Mouse (Mus musculus): Measurements from ENCODE around the gene Aacs.
A peak's percentile ranks its signal among the peaks of the same experiment; 100 is the strongest.
"Not testable (repeated sequence)": the region's sequence is repeated elsewhere in the genome, so short reads cannot be mapped to it uniquely, and the experiment has no call there.

Aacs gene

DNA sequence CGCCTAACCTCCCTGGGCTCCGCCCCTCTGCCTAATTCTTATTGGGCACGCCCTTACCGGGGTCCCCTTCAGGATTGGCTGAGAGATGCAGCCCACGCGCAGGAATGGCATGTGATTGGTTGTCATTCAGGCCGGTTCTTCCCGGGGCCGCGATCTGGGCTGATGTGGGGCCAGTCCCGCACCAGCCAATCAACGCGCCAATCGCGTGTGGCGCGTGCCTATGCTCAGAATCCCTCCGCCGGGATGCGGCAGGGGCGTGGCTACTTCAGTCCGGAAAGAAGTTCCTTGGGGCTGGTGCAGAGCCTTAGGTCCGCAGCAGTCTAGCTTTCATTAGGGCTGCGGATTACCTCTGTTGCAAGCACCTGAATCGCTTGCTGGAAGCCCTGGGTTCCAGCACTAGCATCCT lies 9.9 kb upstream of the Aacs start:
- DNase-seq (ENCODE audit: low spot score) = peak; percentile 96

DNA sequence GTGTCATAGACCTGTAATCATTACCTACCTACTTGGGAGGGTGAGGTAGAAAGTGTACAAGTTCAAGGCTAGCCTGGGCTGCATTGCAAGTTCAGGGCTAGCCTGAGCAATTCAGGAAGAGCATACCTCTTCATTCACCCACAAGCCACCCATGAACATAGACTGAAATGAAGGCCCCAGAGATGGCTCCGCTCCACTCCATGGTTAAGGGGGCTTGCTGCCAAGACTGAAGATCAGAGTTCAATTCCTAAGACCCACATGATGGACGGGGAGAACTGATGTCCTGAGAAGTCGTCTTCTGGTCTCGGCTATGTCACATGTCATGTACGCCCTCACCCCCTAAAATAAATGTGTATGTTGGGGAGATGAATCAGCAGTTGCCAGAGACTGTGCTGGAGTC lies 9.1 kb upstream of the Aacs start:
- DNase-seq (ENCODE audit: low spot score) = no peak

DNA sequence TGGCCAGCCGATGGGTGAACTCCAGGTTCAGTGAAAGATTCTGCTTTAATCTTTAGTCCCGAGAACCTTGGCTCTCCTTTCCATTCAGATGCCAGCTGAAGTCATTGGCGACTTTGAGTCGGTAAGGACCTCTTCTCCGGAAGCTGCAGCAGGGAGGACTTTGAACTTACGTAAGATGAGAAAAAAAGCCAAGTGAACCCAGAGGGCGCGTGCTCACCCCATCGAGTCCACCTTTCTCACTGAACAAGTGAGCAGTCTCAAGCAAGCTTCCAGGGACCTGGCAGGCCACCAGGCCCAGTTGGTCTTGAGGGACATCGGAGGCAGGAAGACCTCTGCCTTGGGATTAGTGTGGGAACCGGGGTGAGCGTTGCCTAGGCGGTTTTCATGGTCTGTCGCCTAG lies 8.4 kb upstream of the Aacs start:
- no peak for DNase-seq (ENCODE audit: low spot score)

DNA sequence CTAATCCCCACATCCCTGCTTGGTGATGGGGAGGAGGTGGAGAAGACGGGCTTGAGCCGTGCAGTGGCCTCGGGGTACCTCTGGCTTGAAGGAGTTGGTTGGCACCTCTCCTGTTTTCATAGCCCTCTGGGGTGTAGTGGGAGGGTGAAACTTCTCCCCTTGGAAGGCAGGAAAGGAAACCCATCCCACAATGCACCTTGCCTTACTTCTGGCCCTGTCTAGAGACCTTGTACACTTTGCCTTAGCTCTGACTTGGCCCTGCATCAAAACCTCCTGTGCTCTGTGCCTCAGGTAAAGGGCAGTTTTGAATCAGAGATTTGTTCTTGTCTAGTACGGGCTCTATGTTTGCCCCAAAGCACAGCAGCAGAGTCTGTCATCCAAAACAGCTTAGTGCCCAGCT lies 4.9 kb upstream of the Aacs start:
- no peak for DNase-seq (ENCODE audit: low spot score)

DNA sequence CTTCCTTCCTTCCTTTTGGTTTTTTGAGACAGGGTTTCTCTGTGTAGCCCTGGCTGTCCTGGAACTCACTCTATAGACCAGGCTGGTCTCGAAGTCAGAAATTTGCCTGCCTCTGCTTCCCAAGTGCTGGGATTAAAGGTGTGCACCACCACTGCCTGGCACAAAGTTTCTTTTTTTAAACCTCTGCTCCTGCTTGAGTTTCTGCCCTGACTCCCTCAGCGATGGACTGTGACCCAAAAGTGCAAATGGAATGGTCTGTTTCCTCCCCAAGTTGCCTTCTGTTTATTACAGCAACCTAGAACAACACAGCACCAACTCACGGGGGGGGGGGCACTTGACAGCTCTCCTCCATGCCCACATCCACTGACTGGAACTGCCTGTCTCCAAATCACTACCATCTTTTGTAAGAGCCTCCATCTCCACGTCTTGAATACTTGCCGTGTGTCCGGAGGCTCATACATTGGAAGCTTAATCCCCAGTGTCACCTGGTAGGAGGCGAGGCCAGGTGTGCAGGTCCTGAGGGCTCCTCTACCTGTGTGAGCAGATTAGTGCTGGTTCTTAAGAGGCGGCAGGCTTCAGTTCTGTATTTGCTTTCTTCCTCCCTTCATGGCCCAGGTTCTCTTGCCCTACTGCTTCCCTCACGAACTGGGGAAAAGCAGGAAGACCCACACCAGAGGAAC lies 2.7 kb upstream of the Aacs start:
- DNase-seq (ENCODE audit: low spot score) = no peak

DNA sequence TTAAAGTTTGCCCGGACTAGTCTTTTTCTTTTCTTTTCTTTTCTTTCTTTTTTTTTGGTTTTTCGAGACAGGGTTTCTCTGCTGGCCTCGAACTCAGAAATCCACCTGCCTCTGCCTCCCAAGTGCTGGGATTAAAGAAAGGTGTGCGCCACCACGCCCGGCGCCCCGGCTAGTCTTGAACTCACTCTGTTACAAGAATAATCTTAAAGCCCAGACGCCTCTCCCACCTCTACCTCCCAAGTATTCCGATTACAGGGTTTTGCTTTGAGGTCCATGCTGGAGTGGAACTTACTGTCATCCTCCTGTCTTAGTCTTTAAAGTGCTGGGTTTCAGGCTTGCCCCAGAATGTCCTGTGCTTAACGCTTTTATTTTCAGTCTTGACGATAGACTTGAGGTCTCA lies 584 bp upstream of the Aacs start:
- no peak for DNase-seq (ENCODE audit: low spot score)

DNA sequence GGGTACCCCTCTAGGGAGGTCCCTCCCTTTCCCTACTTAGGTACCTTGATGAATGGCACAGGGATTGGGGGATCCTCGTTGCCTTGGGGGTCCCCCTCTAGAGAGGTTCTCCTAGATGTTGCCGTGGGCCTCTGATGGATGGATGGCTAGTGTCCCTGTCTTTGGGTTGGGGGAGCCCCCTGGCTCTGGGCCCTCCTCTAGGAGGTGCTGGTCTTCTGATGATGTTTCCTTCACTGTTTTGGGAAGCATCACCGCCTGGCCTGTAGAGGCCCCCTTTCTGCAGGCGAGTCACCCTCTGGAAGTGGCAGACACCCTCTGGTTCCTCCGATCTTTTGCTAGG lies 642 bp downstream of the Aacs start:
- peak; percentile 50 for DNase-seq (ENCODE audit: low spot score)

DNA sequence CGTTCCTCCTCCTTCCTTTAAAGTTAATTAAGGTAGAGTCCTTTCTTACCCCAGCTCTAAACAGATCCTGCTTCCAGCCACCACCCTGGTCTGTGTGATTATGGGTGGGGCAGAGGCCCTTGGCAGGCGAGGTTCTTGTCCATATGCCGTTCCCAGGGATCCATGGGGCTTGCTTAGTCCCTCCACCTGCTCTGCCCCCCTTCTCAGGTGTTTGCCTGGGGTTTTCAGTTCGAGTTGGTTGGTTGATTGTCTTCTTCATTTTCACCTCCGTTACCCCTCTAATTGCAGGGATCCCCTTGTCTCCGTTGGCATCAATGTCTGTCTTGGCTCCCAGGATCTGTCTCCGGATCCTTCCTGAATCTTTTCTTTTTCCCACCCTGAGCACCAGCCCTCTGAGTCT lies 1.2 kb downstream of the Aacs start:
- DNase-seq (ENCODE audit: low spot score) = no peak

DNA sequence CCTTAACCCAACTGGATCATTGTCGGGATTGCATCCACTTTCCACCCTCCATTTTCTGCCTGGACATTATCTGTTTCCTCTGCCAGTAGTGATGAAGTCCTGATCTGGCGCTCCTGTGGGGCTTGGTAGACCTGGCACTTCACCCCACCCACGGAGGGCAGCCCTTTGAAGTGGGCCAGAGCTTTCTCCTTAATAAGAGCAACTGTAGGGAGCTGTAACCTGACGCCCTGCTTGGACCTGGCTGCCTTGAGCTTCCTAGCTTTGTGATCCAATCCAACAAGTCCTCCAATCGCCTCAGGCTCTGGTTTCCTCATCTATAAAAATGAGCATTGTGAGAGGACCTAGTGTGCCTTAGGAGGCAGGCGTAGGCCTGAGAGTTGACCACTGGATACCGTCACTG lies 1.9 kb downstream of the Aacs start:
- no peak for DNase-seq (ENCODE audit: low spot score)

DNA sequence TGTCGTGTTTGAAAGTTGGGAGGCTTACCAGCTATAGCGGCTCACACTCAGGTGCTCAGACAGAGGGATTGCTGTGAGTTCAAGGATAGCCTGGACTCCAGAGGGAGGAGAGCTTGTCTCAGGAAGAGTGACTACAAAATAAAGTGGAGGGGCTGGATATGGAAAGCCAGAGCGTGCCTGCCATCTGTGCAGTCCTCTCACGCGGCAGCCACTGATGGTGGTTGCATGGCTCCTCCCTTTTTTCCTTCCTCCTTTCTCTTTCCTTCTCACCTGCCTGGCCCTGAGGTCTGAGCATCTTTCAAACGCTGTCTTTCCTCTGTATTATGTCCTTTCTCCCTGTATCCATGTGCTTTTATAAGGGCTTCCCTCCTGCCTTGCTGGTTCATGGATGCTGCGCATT lies 2.4 kb downstream of the Aacs start:
- no peak for DNase-seq (ENCODE audit: low spot score)

DNA sequence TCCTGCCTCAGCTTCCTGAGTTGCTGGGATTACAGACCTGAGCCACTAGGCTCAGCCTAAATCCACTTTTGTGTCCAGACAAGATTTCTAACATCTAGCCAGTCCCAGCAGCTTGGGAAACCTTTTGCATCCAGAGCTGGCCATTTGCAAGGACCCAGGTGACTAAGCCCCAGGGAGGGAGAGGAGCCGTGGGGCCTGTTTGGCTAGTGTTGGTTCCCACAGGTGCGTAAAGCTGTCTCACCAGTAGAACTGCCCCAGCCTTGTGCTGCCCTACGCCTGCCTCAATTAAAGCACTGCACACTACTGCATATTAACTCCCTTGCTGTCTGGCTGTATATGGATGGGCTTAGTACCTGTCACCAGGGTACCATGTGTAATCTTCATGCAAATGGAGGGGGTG lies 3.8 kb downstream of the Aacs start:
- DNase-seq (ENCODE audit: low spot score) = no peak

DNA sequence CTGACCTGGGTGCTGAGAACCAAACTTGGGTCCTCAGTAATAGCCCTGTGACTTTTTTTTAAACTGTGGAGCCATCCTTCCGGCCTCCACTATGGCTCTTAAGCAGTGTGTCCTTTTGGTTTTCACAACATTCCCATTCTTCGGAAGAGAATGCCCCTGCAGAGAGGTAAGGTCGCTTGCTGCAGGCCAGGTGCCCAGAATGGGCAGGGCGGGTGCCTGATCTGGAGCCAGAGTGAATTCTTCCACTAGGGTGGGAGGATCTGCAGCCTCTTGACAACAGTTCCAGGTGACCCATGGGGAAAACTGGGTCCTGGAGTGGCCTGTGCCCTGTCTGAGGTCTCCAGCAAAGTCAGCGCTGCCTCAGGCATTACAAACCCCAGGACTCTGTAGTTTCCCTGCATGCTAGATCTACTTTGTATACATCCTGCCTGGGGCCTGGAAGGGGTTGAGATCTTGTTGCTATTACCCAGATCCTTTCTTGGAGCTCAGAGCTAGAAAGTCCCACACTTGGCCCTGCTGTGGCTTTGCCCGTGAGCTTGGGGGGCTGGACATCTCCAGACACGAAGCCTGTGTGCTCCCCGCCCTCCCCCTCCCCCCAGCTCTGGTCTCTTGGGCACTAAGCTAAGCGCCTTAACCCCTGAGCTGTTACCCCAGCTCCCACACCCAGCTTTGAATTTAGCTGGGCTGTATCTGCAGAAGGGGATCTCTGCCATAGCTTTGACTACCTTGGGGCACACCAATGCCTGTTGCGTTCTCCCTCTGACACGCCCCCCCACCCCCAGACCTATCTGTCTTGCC lies 5.0 kb downstream of the Aacs start:
- no peak for DNase-seq (ENCODE audit: low spot score)

DNA sequence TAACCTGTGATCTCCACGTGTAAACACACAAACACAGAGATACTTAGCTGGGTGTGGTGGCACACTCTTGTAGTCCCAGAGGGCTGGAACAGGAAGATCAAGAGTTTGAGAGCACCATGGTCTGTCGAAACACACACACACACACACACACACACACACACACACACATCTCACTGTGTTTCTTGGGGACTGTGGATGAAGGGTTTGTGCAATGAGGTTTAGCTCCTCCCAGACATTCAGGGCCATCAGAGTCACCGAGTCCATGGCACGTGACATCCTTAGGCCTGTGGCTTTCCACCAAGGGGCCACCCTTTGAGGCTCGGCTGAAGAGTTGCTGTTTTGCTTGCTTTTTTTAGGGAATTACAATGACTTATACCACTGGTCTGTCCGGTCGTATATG lies 6.9 kb downstream of the Aacs start:
- no peak for DNase-seq (ENCODE audit: low spot score)

DNA sequence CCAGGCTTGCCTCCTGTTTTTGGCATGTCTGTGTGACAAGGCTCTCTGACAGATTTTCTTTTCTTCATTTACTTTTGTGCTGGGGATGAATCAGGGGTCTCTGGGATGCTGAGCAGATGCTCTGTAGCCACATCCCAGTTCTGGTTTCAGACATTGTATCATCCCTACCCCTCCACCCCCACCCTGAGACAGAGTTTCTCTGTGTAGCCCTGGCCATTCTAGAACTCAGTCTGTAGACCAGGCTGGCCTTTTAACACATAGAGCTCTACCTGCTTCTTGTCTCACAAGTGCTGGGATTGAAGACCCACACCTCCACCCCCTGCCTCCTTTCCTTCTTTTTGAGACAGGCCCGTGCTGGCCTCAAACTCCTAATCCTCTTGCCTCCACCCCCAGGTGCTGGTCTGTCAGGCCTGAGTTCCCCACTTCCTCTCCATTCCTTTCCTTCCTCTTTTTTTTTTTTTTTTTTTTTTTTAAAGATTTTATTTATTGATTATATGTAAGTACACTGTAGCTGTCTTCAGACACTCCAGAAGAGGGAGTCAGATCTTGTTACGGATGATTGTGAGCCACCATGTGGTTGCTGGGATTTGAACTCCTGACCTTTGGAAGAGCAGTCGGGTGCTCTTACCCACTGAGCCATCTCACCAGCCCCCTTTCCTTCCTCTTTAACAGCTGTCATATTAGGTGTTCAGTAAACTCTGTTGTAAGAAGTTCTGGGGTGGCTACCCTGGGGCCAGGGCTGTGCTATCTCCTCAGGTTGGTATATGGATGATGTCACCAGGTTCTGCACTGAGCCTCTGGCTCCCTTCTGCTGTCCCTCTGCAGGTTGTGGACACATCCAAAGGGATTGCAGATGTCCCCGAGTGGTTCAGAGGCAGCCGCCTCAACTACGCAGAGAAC lies 8.3 kb downstream of the Aacs start:
- no peak for DNase-seq (ENCODE audit: low spot score)

DNA sequence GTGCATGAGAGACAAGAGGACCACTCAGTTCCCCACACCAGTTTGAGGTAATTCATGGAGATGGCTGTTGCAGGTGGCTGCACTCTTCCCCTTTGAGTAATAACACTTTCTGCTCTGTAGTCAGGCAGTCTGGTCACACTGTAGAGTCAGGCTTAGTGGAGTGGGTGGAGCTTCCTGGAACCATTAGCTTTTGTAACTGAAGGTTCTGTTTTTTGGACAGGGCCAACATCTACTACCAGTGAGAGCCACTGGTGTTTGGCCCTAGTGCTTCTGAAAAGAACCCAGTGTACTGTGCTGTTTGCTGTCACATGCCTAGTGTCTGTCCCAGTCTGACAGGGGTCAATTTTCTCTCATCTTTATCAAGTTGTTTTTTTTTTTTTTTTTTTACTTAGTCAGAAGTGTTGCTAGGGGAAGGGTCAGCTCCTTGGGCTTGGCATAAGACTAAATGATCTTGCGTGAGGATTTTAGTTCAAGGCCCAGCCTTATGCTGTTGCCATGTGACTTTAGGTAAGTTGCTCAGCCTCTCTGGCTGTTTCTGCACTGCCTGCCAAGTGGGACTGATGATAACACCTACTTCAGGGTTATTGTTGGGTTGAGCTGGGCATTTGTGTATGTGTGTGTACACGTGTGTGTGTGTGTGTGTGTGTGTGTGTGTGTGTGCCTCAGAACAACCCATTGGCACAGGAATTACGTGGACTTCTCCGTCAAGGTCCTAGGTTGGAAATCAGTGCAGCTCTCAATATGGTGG lies 9.6 kb downstream of the Aacs start:
- no peak for DNase-seq (ENCODE audit: low spot score)

DNA sequence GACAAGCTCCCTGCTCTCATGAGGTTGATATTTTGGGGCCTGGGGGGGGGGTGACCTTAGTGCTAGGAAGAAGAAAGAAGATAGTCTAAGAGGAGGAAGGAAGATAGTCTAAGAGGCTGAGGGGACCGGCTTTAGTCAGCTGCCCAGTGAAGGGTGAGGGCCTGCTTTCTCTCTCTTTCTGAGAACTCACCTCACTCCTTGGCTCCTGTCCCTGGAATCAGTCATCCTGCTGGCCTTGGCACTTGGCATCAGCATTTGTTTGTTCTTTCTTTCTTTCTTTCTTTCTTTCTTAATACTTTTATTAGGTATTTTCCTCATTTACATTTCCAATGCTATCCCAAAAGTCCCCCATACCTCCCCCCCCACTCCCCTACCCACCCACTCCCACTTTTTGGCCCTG lies 10.5 kb downstream of the Aacs start:
- DNase-seq (ENCODE audit: low spot score) = no peak

DNA sequence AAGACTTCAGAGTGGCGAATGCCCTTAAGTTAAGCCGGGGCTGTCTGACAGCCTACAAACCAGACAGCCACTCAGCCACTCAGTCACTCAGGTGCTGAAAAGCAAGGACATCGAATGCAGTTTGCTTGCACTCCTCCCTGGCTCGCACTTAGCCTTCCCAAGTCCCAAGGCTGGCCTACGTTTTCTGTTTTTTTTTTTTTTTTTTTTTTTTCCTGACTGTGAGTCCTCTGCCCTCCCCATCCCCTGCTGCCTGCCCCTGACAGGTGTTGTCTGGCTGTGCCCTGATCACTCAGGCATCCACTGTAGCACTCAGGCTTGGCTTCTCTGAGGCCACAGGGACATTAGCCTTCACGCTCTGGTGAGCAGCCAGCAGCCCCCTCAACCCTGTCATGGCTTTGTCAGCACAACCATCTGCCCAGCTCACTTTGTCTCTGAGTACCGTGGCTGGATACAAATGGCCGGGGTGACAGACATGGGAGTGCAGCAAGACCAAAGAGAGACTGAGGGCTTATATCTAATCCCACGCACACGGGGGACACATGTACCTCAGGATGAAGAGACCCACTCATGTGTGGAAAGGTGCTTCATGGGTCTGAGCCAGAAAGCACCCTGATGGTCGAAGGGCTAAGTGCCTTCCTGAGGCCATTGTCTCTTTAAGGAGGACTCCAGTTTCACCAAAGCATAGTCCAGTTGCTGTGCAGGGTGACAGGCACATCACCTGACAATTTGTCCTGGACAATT lies 11.9 kb downstream of the Aacs start:
- no peak for DNase-seq (ENCODE audit: low spot score)

DNA sequence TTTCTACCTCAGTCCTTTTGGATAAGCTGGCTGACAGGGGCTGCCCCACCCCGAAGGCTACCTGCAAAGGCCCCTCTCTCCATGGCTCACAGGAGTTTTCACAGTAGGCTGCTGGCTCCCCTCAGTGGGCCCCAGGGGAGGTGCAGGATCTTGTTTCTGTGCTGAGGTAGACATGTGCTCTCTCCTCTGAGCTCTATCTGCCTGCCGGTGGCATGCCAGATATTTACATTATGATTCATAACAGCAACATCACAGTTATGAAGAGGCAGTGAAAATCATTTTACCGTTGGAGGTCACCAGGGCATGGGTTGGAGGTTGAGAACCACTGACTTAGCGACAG lies 12.5 kb downstream of the Aacs start:
- DNase-seq (ENCODE audit: low spot score) = peak; percentile 44

DNA sequence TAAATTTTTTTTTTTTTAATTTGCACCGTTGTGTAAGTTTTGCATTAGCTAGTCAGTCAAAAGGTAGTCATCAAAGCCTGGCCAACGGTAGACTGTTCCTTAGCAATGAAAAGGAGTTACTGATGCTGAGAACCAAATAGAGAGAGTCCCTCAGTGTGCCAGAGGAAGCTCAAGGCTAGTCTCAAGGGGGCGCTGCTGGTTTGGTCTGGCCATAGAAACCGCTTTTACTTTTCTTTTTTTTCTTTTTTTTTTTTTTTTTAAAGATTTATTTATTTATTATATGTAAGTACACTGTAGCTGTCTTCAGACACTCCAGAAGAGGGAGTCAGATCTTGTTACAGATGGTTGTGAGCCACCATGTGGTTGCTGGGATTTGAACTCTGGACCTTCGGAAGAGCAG lies 13.3 kb downstream of the Aacs start:
- DNase-seq (ENCODE audit: low spot score) = not testable (repeated sequence)

DNA sequence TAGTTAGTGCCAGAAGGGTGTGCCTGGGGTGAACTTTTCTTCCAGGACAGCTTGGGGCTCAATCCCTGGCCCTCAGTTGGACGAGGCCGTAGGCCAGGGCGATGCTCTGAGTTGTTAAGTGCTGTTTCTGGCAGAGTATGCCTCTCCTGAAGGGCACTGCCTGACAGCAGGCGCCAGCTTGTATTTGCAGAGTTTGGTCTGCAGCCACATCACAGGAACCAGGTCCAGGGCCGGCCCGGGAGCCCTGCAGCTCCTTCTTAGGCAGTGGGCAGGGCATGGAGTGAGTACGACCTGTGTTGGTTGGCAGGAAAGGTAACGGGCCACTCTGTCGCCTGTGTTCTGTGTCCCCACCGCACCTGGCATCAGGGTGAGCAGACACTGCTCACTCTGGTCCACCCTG lies 15.5 kb downstream of the Aacs start:
- DNase-seq (ENCODE audit: low spot score) = no peak

DNA sequence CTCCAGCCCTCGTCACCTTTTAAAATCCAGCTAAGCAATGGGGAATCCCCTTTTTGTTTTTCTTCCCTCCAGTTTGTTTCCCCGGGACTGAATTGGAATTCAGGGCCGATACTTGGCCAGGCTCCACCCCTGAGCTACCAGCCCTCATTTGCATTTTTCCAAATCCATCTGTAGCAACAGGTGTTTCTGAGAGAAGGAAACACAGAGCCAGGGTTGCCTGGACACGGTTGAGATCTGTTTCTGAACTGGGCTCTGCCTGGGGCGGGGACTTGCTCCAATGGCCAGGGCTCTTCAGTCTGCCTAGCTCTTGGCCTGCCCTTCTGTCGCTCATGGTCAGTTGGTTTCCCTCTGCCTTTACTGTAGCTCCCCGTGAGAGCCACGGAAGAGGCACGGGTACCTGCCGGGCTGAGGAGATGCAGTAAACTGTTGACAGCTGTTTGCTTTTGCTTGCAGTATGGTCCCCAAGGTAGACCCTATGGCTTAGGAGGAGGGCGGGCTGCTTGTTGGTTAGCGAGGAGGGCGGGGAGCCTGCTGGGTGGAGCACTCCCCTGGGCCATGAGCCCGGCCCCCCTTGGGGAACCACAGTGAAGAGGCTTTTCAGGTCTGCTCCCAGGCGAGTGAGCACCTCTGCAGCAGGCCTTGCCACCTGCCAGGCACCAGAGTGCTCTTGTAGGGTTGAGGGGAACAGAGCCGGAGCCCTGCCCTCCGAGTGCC lies 16.9 kb downstream of the Aacs start:
- no peak for DNase-seq (ENCODE audit: low spot score)
